Mouse (Mus musculus) hindbrain, embryonic 14.5 days (tissue): ENCODE measurements around the gene Armcx3. TPM values are rescaled to one million over a fixed set of nuclear protein-coding genes. Genes with fewer than 3 reads are reported as not detected.
A peak's percentile ranks its signal among the peaks of the same experiment; 100 is the strongest.
"Not testable (repeated sequence)": the region's sequence is repeated elsewhere in the genome, so short reads cannot be mapped to it uniquely, and the experiment has no call there.

Source experiments
- ATAC-seq: fragments of 200-750 bp; cut with Nextera tagmentation; 2 replicates; pipeline ENCODE4 v1.8.0; 2017; ENCODE audit warnings: moderate number of reproducible peaks, mild to moderate bottlenecking, moderate TSS enrichment, moderate library complexity; ENCODE audit not compliant: low FRiP score
- DNase-seq: peaks from one replicate; pipeline ENCODE4 v3.0.0-alpha.2; 2015; ENCODE audit warnings: low spot score
- H3K27ac ChIP-seq: fragments of 300-500 bp; sonication (generic); 2 replicates; pipeline ENCODE4 v1.5.1; 2014; ENCODE audit warnings: mild to moderate bottlenecking, moderate library complexity
- H3K27me3 ChIP-seq: fragments of 300-500 bp; sonication (generic); 2 replicates; pipeline ENCODE4 v1.6.1; 2014; ENCODE audit warnings: mild to moderate bottlenecking, low read length, mixed read lengths; ENCODE audit not compliant: control insufficient read depth, insufficient read depth
- H3K36me3 ChIP-seq: fragments of 300-500 bp; sonication (generic); replicated peaks from 2 replicates; pipeline ENCODE4 v1.6.1; 2014; ENCODE audit not compliant: control insufficient read depth, insufficient read depth
- H3K4me1 ChIP-seq: fragments of 300-500 bp; sonication (generic); replicated peaks from 2 replicates; pipeline ENCODE4 v1.6.1; 2014; ENCODE audit warnings: antibody characterized with exemption, low read length, mixed read lengths; ENCODE audit not compliant: control insufficient read depth, insufficient read depth
- H3K4me2 ChIP-seq: fragments of 300-500 bp; sonication (generic); replicated peaks from 2 replicates; pipeline ENCODE4 v1.6.1; 2014; ENCODE audit warnings: mild to moderate bottlenecking, moderate library complexity
- H3K4me3 ChIP-seq: fragments of 300-500 bp; sonication (generic); replicated peaks from 2 replicates; pipeline ENCODE4 v1.5.1; 2014; ENCODE audit warnings: mild to moderate bottlenecking, low read length
- H3K9ac ChIP-seq: fragments of 300-500 bp; sonication (generic); 2 replicates; pipeline ENCODE4 v1.6.1; 2014
- H3K9me3 ChIP-seq: fragments of 300-500 bp; sonication (generic); 2 replicates; pipeline ENCODE4 v1.6.1; 2016; ENCODE audit warnings: low read length; ENCODE audit not compliant: control insufficient read depth
- WGBS: fragments of 180-500 bp; shearing (Covaris S2); extraction: QIAGEN DNeasy Blood & Tissue Kit; methylation state at CpG from one replicate; pipeline ENCODE4 v1.1.7; 2014; 5-methylcytosine and 5-hydroxymethylcytosine counted together
- polyA plus RNA-seq: library from polyadenylated mRNA; unstranded; fragments of >200 nt; fragmentation: Nextera tagmentation; extraction: Ambion mirVana; gene quantifications from 2 replicates; pipeline ENCODE4 v1.2.1, GENCODE M21; 2014

Gene Armcx3
- polyA plus RNA-seq, 1 experiment from 2014 or later: 84.8 TPM

- Histone ChIP-seq H3K4me1 (no peaks in the 10 kb centered on the region), H3K27ac (no peak overlapping the region), H3K27me3 (no peaks in the 10 kb centered on the region; the same call in 1 of the 2 replicates), H3K4me2 (no peak overlapping the region), H3K36me3 (no peaks in the 10 kb centered on the region), H3K4me3 (no peak overlapping the region), H3K9ac (no peak overlapping the region), H3K9me3 (no peaks in the 10 kb centered on the region)
- DNase-seq: peak; percentile 53
- peak; percentile 61; the same call in 1 of the 2 replicates for ATAC-seq
- 42% methylated on average over 5 of the region's 5 CpGs for WGBS
Measured at GRCm38 (mm10) chrX:134746459-134746858, 9.9 kb upstream of the Armcx3 start.

GRCm38 (mm10) chrX:134750764-134751592 is 5.4 kb upstream of the Armcx3 start, which contains the start of gene Armcx6:
Gene Armcx6, minus strand, starts transcription at chrX:134751417.
- no peaks in the 10 kb centered on the region for H3K4me1 ChIP-seq
- no peaks in the 10 kb centered on the region for H3K36me3 ChIP-seq
- H3K4me3 ChIP-seq: peak within 1 kb of the TSS; percentile 57
- peaks cover 8% of the 10 kb centered on the region for H3K27me3 ChIP-seq
- H3K9ac ChIP-seq: peak within 1 kb of the TSS; percentile 75
- ATAC-seq (peak; percentile 90), DNase-seq (peak; percentile 75)
- peak within 1 kb of the TSS; percentile 83 for H3K27ac ChIP-seq
- H3K4me2 ChIP-seq: peak within 1 kb of the TSS; percentile 57
- 18% methylated on average over 35 of the region's 36 CpGs for WGBS
- H3K9me3 ChIP-seq: no peaks in the 10 kb centered on the region

GRCm38 (mm10) chrX:134751910-134752309 is 4.5 kb upstream of the Armcx3 start:
- Histone ChIP-seq H3K4me3 (no peak overlapping the region), H3K36me3 (no peaks in the 10 kb centered on the region), H3K9ac (no peak overlapping the region), H3K4me2 (no peak overlapping the region), H3K27me3 (peaks cover 8% of the 10 kb centered on the region), H3K27ac (no peak overlapping the region), H3K4me1 (no peaks in the 10 kb centered on the region), H3K9me3 (no peaks in the 10 kb centered on the region)
- ATAC-seq (no peak), DNase-seq (no peak)
- 59% methylated on average over 2 of the region's 2 CpGs for WGBS

- ATAC-seq (no peak), DNase-seq (no peak)
- no peaks in the 10 kb centered on the region for H3K36me3 ChIP-seq
- H3K4me1 ChIP-seq: no peaks in the 10 kb centered on the region
- H3K27me3 ChIP-seq: peaks cover 8% of the 10 kb centered on the region
- H3K9ac ChIP-seq: no peak overlapping the region
- no peak overlapping the region for H3K4me2 ChIP-seq
- H3K27ac ChIP-seq: no peak overlapping the region
- no peaks in the 10 kb centered on the region for H3K9me3 ChIP-seq
- H3K4me3 ChIP-seq: no peak overlapping the region
- WGBS: 45% methylated on average over 4 of the region's 4 CpGs
Measured at GRCm38 (mm10) chrX:134752584-134752983, 3.8 kb upstream of the Armcx3 start.

GRCm38 (mm10) chrX:134757293-134757995 is 1.0 kb downstream of the Armcx3 start:
- WGBS: 26% methylated on average over 13 of the region's 13 CpGs

GRCm38 (mm10) chrX:134763428-134764198 is 7.2 kb downstream of the Armcx3 start:
- not testable (repeated sequence) for H3K4me3 ChIP-seq, H3K27me3 ChIP-seq, ATAC-seq, H3K9ac ChIP-seq, H3K9me3 ChIP-seq, H3K27ac ChIP-seq, H3K4me2 ChIP-seq, H3K4me1 ChIP-seq, H3K36me3 ChIP-seq, DNase-seq
- WGBS: 45% methylated on average over 3 of the region's 4 CpGs

More at GRCm38 (mm10) chrX:134757293-134757995, 1.0 kb downstream of the Armcx3 start:
- Histone ChIP-seq H3K9ac (peak overlapping the region; percentile 73), H3K4me3 (peak overlapping the region; percentile 58), H3K4me1 (no peaks in the 10 kb centered on the region), H3K9me3 (no peaks in the 10 kb centered on the region), H3K4me2 (peak overlapping the region; percentile 52), H3K27me3 (peaks cover 6% of the 10 kb centered on the region; the same call in 1 of the 2 replicates), H3K27ac (peak overlapping the region; percentile 73), H3K36me3 (no peaks in the 10 kb centered on the region)
- peak; percentile 54 for ATAC-seq
- no peak for DNase-seq

GRCm38 (mm10) chrX:134787728-134788127 is 31.3 kb downstream of the Armcx3 start:
- Histone ChIP-seq H3K36me3 (no peaks in the 10 kb centered on the region), H3K27me3 (0 out of 2 replicates have a peak, but pooled peaks cover 3% of the 10 kb centered on the region), H3K4me2 (no peak overlapping the region), H3K4me3 (no peak overlapping the region), H3K9ac (no peak overlapping the region), H3K27ac (no peak overlapping the region), H3K9me3 (no peaks in the 10 kb centered on the region), H3K4me1 (no peaks in the 10 kb centered on the region)
- DNase-seq (no peak), ATAC-seq (no peak)
- 73% methylated on average over 4 of the region's 4 CpGs for WGBS

GRCm38 (mm10) chrX:134807833-134808754 is 51.7 kb downstream of the Armcx3 start:
- Histone ChIP-seq H3K27me3 (peaks cover 8% of the 10 kb centered on the region; the same call in 1 of the 2 replicates), H3K27ac (peak overlapping the region; percentile 89), H3K9me3 (no peaks in the 10 kb centered on the region), H3K4me2 (peak overlapping the region; percentile 64), H3K9ac (peak overlapping the region; percentile 75), H3K4me3 (peak overlapping the region; percentile 64), H3K36me3 (peaks cover 26% of the 10 kb centered on the region), H3K4me1 (peaks cover 7% of the 10 kb centered on the region; the same call in 1 of the 2 replicates)
- DNase-seq (peak; percentile 47), ATAC-seq (peak; percentile 79)
- 19% methylated on average over 27 of the region's 28 CpGs for WGBS
